Mouse (Mus musculus) hindbrain, postnatal 0 days (tissue): ENCODE measurements around the gene 4930451I11Rik. TPM values are rescaled to one million over a fixed set of nuclear protein-coding genes. Genes with fewer than 3 reads are reported as not detected.

Experiments used
- ATAC-seq: fragments of 200-750 bp; cut with Nextera tagmentation; 2 replicates; pipeline ENCODE4 v1.8.0; 2017; ENCODE audit warnings: mild to moderate bottlenecking, moderate TSS enrichment, moderate library complexity
- DNase-seq: peaks from one replicate; pipeline ENCODE4 v3.0.0-alpha.2; 2015; ENCODE audit warnings: low spot score
- H3K27ac ChIP-seq: fragments of 300-500 bp; sonication (generic); 2 replicates; pipeline ENCODE4 v1.5.1; 2014; ENCODE audit warnings: mild to moderate bottlenecking
- H3K27me3 ChIP-seq: fragments of 300-500 bp; sonication (generic); 2 replicates; pipeline ENCODE4 v1.6.1; 2014; ENCODE audit warnings: low read length, mixed read lengths; ENCODE audit not compliant: insufficient read depth
- H3K36me3 ChIP-seq: fragments of 300-500 bp; sonication (generic); 2 replicates; pipeline ENCODE4 v1.6.1; 2014; ENCODE audit warnings: low read length, mixed read lengths; ENCODE audit not compliant: insufficient read depth
- H3K4me1 ChIP-seq: fragments of 300-500 bp; sonication (generic); 2 replicates; pipeline ENCODE4 v1.6.1; 2014; ENCODE audit warnings: antibody characterized with exemption, low read length, mixed read lengths; ENCODE audit not compliant: insufficient read depth
- H3K4me2 ChIP-seq: fragments of 300-500 bp; sonication (generic); 2 replicates; pipeline ENCODE4 v1.6.1; 2014; ENCODE audit warnings: low read depth, mild to moderate bottlenecking, low read length, moderate library complexity, mixed read lengths
- H3K4me3 ChIP-seq: fragments of 300-500 bp; sonication (generic); 2 replicates; pipeline ENCODE4 v1.5.1; 2014; ENCODE audit warnings: low read length
- H3K9ac ChIP-seq: fragments of 300-500 bp; sonication (generic); replicated peaks from 2 replicates; pipeline ENCODE4 v1.6.1; 2014; ENCODE audit warnings: mild to moderate bottlenecking, low read length, moderate library complexity, mixed read lengths
- H3K9me3 ChIP-seq: fragments of 300-500 bp; sonication (generic); 2 replicates; pipeline ENCODE4 v1.6.1; 2016; ENCODE audit warnings: low read length, mixed read lengths
- CTCF ChIP-seq: IDR thresholded peaks from 2 replicates; pipeline ENCODE4 v1.5.1; 2016; ENCODE audit warnings: antibody characterized with exemption, control low read depth, low read depth
- WGBS: fragments of 180-500 bp; shearing (Covaris S2); extraction: QIAGEN DNeasy Blood & Tissue Kit; methylation state at CpG from one replicate; pipeline ENCODE4 v1.1.7; 2014; 5-methylcytosine and 5-hydroxymethylcytosine counted together
- polyA plus RNA-seq: library from polyadenylated mRNA; unstranded; fragments of >200 nt; fragmentation: Nextera tagmentation; extraction: Ambion mirVana; gene quantifications from 2 replicates; pipeline ENCODE4 v1.2.1, GENCODE M21; 2015
- total RNA-seq: library from RNA; depleted of rRNA; stranded (reverse); fragments of >200 nt; gene quantifications from 2 replicates; pipeline ENCODE4 v1.2.3, GENCODE M21; 2014

4930451I11Rik gene
- total and polyA plus RNA-seq, 2 experiments from 2014 or later = 0.54 TPM; not detected in 1

DNA sequence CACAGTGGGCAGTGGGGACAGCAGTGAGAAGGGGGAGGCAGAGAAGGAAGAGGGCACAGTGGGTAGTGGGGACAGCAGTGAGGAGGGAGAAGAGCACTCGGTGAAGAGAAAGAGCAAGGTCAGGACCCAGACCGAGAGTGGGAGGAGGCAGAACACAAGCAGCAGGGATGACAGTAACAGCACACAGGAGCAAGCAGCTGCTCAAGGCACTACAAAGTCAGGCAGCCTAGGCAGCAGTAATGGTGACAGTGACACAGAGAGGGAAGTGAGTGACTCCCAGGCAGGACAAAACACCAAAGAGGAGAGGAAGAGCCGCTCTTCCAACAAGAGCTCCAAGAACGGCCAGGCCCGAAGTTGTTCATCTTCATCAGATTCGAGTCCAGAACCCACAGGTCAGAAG lies 32.4 kb upstream of the 4930451I11Rik start:
- Histone ChIP-seq H3K36me3 (peaks cover 28% of the 10 kb centered on the region; the same call in 1 of the 2 replicates), H3K9ac (peak overlapping the region; percentile 59), H3K4me1 (peaks cover 12% of the 10 kb centered on the region), H3K4me2 (peak overlapping the region; percentile 75), H3K27ac (peak overlapping the region; percentile 80; the same call in 1 of the 2 replicates), H3K9me3 (no peaks in the 10 kb centered on the region), H3K4me3 (peak overlapping the region; percentile 56; the same call in 1 of the 2 replicates), H3K27me3 (no peaks in the 10 kb centered on the region)
- TF ChIP-seq CTCF = no peak
- ATAC-seq (no peak), DNase-seq (no peak)
- WGBS = 51% methylated on average over 6 of the region's 6 CpGs

DNA sequence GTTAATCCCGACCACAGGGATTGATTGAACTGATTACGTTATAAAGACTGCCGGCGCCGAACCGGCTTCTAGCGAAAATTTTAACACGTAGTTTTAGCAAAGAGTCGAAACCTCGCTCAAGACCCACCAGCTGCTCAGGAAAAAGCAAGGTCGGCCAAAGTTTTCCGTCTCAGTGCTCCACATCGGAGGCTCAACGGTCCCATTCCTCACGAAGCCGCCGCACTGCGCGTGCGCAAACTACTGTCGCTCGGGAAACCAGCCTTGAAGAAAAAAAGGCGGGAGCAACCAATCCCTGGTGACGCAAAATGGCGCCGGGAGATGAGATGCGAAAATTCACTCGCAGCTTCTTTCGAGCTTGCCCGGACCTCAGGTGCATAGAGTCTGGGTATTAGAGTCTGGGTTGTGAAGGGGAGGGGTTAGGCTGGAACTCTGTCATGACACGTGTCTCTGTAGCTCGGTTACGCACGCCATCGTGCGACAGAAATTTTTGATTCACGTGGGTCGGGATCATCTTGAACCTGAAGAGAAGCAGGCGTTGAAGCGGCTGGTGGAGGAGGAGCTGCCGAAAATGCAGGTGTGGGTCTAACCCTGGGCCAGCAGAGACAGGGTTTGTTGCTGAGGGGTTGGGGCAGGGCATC lies 30.8 kb upstream of the 4930451I11Rik start, which contains the start of gene Ino80e:
Ino80e (minus strand) TSS at position 231 of the 638 bp plus-strand sequence.
- WGBS = under 1% methylated on average over 41 of the region's 41 CpGs
- Histone ChIP-seq H3K36me3 (peaks cover 20% of the 10 kb centered on the region; the same call in 1 of the 2 replicates), H3K4me1 (peaks cover 12% of the 10 kb centered on the region), H3K9ac (peak within 1 kb of the TSS; percentile 59), H3K27me3 (no peaks in the 10 kb centered on the region), H3K4me3 (peak within 1 kb of the TSS; percentile 56), H3K27ac (peak within 1 kb of the TSS; percentile 80), H3K4me2 (peak within 1 kb of the TSS; percentile 75), H3K9me3 (no peaks in the 10 kb centered on the region)
- peak; percentile 81 for ATAC-seq
- TF ChIP-seq CTCF = peak; percentile 16; the same call in 1 of the 2 replicates
- peak; percentile 99 for DNase-seq

DNA sequence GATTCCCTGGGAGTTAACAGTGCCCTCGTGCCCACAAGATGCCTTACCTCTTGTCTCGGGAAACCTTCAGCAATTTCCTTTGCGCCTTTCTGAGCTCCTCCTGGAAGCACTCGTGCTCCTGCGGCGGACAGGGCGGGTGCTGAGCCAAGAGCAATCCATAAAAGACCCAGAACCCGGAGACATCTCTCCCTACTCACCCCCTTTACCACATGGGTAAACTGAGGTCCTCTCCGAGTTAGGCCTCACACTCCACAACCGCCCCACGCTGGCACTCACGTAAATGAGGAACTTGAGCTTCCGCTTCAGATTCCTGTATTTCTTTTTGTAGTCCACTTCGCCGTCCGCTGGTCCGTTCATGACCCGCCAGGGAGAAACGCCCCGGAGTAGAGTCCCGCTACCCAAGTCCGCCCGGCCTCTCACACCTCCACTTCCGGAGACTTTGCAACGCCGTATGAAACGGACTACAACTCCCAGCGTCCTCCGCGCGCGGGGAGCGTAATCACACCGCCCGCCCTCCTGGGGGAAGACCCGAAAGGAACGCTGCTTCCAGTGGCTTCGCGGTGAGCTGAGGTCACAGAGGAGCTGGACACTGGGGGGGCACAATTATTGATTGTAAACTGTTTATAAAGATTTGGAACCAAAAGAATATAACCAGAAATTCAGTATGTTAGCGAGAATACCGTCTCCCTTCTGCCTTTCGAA lies 30.1 kb upstream of the 4930451I11Rik start, which contains the start of gene Hirip3:
Hirip3 (plus strand) TSS at position 544 of the 702 bp plus-strand sequence.
- peak within 1 kb of the TSS; percentile 75 for H3K4me2 ChIP-seq
- peaks cover 20% of the 10 kb centered on the region; the same call in 1 of the 2 replicates for H3K36me3 ChIP-seq
- peak; percentile 97 for DNase-seq
- peak within 1 kb of the TSS; percentile 80 for H3K27ac ChIP-seq
- 1% methylated on average over 42 of the region's 42 CpGs for WGBS
- peak within 1 kb of the TSS; percentile 59 for H3K9ac ChIP-seq
- H3K27me3 ChIP-seq = no peaks in the 10 kb centered on the region
- no peaks in the 10 kb centered on the region for H3K9me3 ChIP-seq
- peaks cover 12% of the 10 kb centered on the region for H3K4me1 ChIP-seq
- peak; percentile 89 for ATAC-seq
- peak within 1 kb of the TSS; percentile 56 for H3K4me3 ChIP-seq
- TF ChIP-seq CTCF = no peak

DNA sequence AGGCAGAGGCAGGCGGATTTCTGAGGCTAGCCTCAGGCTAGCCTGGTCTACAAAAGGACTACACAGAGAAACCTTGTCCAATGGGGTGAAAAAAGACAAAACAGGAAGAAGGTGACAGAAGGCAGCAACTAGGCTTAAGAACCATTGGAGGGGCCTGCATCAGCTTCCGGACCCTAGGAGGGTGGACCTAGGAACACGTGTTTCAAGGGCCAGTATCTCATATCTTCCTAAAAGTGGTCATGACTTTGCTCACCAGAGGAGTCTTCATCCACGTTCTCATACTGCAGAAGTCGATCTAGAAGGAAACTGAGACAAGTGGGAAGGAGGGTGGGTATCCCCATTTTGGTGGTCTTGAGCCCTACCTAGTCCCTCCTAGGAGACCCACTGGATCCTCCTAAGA lies 29.5 kb upstream of the 4930451I11Rik start:
- H3K27me3 ChIP-seq = no peaks in the 10 kb centered on the region
- H3K9ac ChIP-seq = peak overlapping the region; percentile 59
- H3K36me3 ChIP-seq = peaks cover 17% of the 10 kb centered on the region; the same call in 1 of the 2 replicates
- H3K27ac ChIP-seq = no peak overlapping the region
- peaks cover 12% of the 10 kb centered on the region for H3K4me1 ChIP-seq
- no peaks in the 10 kb centered on the region for H3K9me3 ChIP-seq
- H3K4me3 ChIP-seq = peak overlapping the region; percentile 56
- DNase-seq (no peak), ATAC-seq (no peak)
- TF ChIP-seq CTCF = no peak
- 75% methylated on average over 5 of the region's 5 CpGs for WGBS
- H3K4me2 ChIP-seq = peak overlapping the region; percentile 75

DNA sequence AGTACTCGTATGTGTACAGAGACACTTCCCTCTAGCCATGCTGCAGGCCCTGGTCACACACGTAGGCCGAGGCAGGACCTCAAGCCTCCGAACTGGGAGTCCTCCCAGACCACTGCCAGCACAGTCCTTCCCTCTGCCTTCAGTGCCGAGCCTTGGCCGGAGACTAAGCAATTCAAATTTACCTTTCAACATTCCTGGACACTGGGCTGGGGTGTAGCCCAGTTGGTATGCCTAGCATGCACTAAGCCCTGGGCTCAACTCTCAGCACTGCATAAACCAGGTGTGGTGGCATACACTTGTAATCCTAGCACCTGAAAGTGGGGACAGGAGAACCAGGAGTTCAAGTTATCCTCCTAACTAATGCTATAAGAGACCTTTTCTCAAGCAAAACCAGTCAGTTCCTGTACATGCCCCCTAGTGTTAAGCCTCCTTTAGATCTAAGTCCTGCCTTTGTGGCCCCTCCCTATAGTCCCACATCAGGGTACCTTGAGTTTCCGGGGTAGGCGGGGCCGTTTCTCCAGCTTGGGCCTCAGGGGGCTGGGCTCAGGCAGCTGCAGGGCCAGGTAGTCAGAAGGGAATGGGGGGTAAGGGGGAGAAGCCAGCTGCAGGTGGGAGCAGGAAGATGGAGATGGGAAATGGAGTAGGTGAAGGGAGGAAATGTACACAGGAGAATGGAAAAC lies 25.4 kb upstream of the 4930451I11Rik start:
- Histone ChIP-seq H3K4me1 (no peaks in the 10 kb centered on the region; the same call in 1 of the 2 replicates), H3K4me3 (no peak overlapping the region), H3K36me3 (peaks cover 37% of the 10 kb centered on the region), H3K4me2 (no peak overlapping the region), H3K9me3 (no peaks in the 10 kb centered on the region), H3K27ac (no peak overlapping the region), H3K9ac (no peak overlapping the region), H3K27me3 (no peaks in the 10 kb centered on the region)
- ATAC-seq (no peak), DNase-seq (no peak)
- TF ChIP-seq CTCF = no peak
- 77% methylated on average over 9 of the region's 9 CpGs for WGBS

DNA sequence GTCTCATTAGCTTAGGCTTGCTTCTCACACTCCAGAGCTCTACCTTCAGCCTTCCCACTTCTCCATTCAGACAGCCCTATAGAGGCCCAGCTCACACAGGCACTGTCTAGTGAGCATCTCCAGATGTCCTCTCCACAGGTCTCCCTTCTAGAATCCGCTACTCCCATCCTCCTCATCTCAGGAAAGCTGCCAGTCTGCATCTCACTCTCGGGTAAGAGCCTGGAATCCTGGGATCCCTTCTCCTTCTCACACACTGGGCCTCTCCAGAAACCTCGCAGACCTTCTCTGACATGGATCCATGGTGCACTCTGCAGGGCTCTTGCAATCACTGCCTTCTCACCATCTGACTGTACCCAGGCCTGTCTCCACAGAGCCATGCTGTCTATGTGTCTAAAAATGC lies 24.2 kb upstream of the 4930451I11Rik start:
- Histone ChIP-seq H3K27me3 (no peaks in the 10 kb centered on the region), H3K36me3 (peaks cover 38% of the 10 kb centered on the region), H3K9ac (no peak overlapping the region), H3K4me2 (no peak overlapping the region), H3K9me3 (no peaks in the 10 kb centered on the region), H3K27ac (peak overlapping the region; percentile 41; the same call in 1 of the 2 replicates), H3K4me3 (no peak overlapping the region), H3K4me1 (no peaks in the 10 kb centered on the region)
- ATAC-seq (no peak), DNase-seq (no peak)
- TF ChIP-seq CTCF = no peak
- WGBS = 77% methylated on average over 3 of the region's 3 CpGs
